Mouse (Mus musculus): Measurements from ENCODE around the gene Sarm1. TPM values are rescaled to one million over a fixed set of nuclear protein-coding genes. Genes with fewer than 3 reads are reported as not detected.
A peak's percentile ranks its signal among the peaks of the same experiment; 100 is the strongest.

Sarm1 gene
- polyA plus RNA-seq, 1 experiment from 2014 or later = 32.1 TPM

DNA sequence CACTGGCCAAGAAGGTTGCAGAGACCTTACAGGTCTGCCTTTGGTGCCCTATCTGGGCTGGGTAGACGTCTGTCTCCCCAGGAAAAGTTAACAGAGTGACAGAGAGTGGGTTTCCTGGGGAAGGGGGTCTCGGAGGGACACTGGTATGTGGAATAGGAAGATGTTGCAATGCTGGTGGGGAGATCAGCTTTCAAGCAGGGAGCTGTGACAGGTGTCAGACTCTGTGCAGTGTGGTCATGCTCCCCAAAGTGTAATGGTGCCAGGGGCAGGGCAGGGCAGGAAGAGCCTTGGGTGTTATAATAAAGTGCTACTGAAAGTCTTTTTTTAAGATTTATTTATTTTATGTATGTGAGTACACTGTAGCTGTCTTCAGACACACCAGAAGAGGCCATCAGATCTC, 47.2 kb downstream of the Sarm1 start:
- Histone ChIP-seq H3K4me2 (no peak overlapping the region), H3K9ac (no peak overlapping the region), H3K4me1 (no peaks in the 10 kb centered on the region), H3K9me3 (no peaks in the 10 kb centered on the region), H3K36me3 (replicated peaks) (no peaks in the 10 kb centered on the region), H3K4me3 (replicated peaks) (no peak overlapping the region), H3K27me3 (0 out of 2 replicates have a peak, but pooled peaks cover 11% of the 10 kb centered on the region), H3K27ac (no peak overlapping the region)
- 65% methylated on average over 2 of the region's 2 CpGs for WGBS
- ATAC-seq (ENCODE audit: low FRiP score) = no peak

DNA sequence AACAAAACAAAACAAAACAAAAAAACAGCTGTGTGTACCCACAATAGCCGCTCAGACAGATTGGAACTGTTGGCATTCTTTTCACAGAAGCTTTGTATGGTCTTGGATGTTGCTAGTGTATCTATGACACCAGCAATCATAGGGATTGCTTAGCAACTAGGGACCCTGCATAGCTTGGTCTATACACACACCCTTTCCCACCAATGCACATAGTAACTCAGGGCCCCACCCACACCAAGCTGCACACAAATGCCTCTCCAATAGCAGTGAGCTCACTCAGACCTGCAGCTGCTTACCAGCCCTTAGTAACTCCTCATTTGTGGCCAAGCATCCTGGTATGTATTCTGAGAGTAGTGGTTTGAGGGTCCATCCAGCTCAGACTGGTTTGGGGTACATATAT, 49.3 kb downstream of the Sarm1 start:
- Histone ChIP-seq H3K36me3 (replicated peaks) (no peaks in the 10 kb centered on the region), H3K27ac (no peak overlapping the region), H3K4me2 (no peak overlapping the region), H3K27me3 (0 out of 2 replicates have a peak, but pooled peaks cover 7% of the 10 kb centered on the region), H3K4me1 (no peaks in the 10 kb centered on the region), H3K9ac (no peak overlapping the region), H3K9me3 (no peaks in the 10 kb centered on the region), H3K4me3 (replicated peaks) (no peak overlapping the region)
- ATAC-seq (ENCODE audit: low FRiP score) = no peak
- WGBS = 77% methylated on average over 1 of the region's 1 CpGs

DNA sequence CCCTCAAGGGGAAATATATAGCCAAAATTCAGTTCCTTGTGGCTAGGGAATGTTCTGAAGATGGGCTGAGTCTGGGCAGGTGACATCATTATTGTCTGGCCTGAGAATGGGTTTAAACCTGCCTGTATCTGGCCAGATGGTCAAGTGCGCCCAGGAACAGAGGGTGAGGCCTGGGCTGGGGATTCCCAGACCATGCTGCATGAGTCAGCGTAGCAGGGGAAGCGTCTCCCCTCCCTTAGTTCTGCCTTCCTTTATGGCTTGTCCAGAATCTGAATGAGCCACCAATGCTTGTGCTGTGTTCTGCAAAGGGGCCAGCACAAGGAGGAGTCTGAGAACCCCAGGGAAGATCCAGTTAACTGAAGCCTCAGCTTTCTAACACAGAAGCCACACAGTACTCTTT, 50.4 kb downstream of the Sarm1 start:
- no peaks in the 10 kb centered on the region for H3K4me1 ChIP-seq
- no peak for ATAC-seq (ENCODE audit: low FRiP score)
- no peaks in the 10 kb centered on the region for H3K27me3 ChIP-seq
- no peaks in the 10 kb centered on the region for H3K9me3 ChIP-seq
- 83% methylated on average over 3 of the region's 3 CpGs for WGBS
- no peak overlapping the region for H3K4me3 ChIP-seq (replicated peaks)
- no peak overlapping the region for H3K9ac ChIP-seq
- H3K27ac ChIP-seq = no peak overlapping the region
- no peaks in the 10 kb centered on the region for H3K36me3 ChIP-seq (replicated peaks)
- H3K4me2 ChIP-seq = no peak overlapping the region

DNA sequence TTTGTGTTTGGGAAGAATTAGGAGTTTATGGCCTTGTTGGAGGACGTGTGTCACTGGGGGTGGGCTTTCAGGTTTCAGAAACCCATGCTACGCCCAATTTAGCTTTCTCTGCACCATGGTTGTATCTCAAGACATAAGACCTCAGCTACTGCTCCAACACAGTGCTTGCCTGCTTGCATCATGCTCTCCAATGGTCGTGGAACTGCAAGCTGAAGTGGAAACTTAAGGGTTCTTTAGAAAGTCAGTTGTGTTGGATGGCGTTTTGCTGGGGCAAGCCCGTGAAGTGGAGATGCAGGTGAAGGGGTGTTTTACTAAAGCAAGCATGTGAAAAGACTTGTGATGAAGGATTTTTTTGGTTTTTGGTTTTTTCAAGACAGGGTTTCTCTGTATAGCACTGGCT, 54.4 kb downstream of the Sarm1 start:
- ATAC-seq (ENCODE audit: low FRiP score) = no peak
- 87% methylated on average over 5 of the region's 5 CpGs for WGBS
- Histone ChIP-seq H3K4me2 (no peak overlapping the region), H3K4me3 (replicated peaks) (no peak overlapping the region), H3K27ac (no peak overlapping the region), H3K36me3 (replicated peaks) (no peaks in the 10 kb centered on the region), H3K4me1 (no peaks in the 10 kb centered on the region), H3K27me3 (no peaks in the 10 kb centered on the region), H3K9me3 (no peaks in the 10 kb centered on the region), H3K9ac (no peak overlapping the region)

DNA sequence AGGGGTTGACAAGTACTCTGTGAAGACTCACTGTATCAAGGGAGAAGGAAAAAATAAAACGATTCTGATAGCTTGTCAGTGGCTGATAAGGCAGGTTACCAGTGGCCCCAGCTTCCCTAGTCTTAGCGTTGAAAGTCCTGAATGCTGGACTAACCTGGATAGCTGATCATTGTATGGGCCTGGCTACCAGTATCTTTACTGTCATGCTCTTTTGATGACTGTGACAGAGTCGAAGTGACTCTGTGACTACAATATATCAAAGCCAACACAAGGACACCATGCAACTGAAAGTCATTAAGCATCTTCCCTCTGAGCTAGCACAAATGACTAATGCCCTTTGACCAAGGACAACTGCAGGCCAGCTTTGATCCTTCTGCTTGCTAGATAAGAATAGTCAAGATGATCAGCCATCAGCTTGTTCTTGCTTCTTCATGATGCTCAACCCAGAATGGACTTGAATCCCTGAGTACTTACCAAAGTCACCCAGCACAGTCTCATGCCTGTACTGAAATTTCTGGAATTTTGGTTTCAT, 59.1 kb downstream of the Sarm1 start:
- ATAC-seq (ENCODE audit: low FRiP score) = no peak
- 88% methylated on average over 3 of the region's 3 CpGs for WGBS

DNA sequence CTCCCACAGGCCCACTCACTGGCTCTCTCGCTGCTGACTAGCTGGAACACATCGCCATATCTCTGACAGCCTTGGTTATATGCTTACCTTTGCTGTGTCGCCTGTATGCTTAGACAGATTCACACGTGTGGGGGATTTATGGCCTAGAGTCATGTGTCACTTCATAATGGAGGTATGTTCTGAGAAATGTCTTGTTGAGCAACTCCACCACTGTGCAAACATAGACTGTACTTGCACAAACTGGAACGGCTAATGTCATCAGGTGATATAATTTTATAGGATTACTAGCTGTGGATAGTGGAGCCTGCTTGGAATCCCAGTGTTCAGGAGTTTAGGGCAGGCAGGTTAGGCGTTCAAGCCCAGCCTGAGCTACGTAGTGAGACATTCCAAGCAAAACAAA, 60.4 kb downstream of the Sarm1 start:
- no peaks in the 10 kb centered on the region for H3K36me3 ChIP-seq (replicated peaks)
- 94% methylated on average over 7 of the region's 7 CpGs for WGBS
- H3K27me3 ChIP-seq = 0 out of 2 replicates have a peak, but pooled peaks cover 2% of the 10 kb centered on the region
- no peak overlapping the region for H3K9ac ChIP-seq
- H3K4me2 ChIP-seq = no peak overlapping the region
- no peak overlapping the region for H3K27ac ChIP-seq
- no peaks in the 10 kb centered on the region for H3K9me3 ChIP-seq
- no peak overlapping the region for H3K4me3 ChIP-seq (replicated peaks)
- peaks cover 7% of the 10 kb centered on the region for H3K4me1 ChIP-seq
- ATAC-seq (ENCODE audit: low FRiP score) = no peak

More for the DNA sequence above, 59.1 kb downstream of the Sarm1 start:
- Histone ChIP-seq H3K36me3 (replicated peaks) (no peaks in the 10 kb centered on the region), H3K27ac (no peak overlapping the region), H3K4me2 (no peak overlapping the region), H3K27me3 (0 out of 2 replicates have a peak, but pooled peaks cover 2% of the 10 kb centered on the region), H3K4me3 (replicated peaks) (no peak overlapping the region), H3K9me3 (no peaks in the 10 kb centered on the region), H3K9ac (no peak overlapping the region), H3K4me1 (peaks cover 7% of the 10 kb centered on the region)

DNA sequence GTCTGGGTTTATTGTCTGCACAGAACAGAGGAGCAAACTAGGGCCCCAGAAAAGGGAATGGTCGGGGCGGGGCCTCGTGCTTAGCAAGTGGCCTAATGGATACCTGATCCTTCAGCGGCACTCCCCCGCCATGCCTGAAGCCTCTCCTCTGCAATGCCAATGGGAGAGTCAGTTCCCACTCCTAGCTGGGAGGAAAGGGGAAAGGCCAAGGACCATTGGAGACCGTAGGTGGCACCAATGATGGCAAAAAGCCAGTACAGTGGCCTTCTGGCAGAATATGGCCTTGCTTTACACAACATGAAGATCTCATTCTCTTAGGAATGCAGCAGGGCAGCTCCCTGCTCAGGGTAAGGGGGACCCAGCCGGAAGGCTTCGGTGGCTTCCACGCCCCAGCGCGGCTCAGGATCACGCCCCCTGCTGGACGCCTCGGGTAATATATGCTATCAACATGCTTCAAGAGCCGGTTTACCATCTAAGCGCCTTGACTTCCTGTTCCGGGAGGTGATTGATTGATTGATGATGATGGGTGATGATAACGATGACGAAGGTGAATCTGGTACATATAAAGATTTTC, 61.7 kb downstream of the Sarm1 start:
- 5% methylated on average over 19 of the region's 19 CpGs for WGBS
- H3K9me3 ChIP-seq = no peaks in the 10 kb centered on the region
- no peak overlapping the region for H3K27ac ChIP-seq
- no peak for ATAC-seq (ENCODE audit: low FRiP score)
- H3K4me2 ChIP-seq = 0 out of 2 replicates have a peak overlapping the region, but pooled peaks have one; percentile 17
- no peak overlapping the region for H3K9ac ChIP-seq
- H3K4me1 ChIP-seq = peaks cover 7% of the 10 kb centered on the region
- 0 out of 2 replicates have a peak overlapping the region, but pooled peaks have one; percentile 5 for H3K4me3 ChIP-seq (replicated peaks)
- H3K27me3 ChIP-seq = 0 out of 2 replicates have a peak, but pooled peaks cover 2% of the 10 kb centered on the region
- no peaks in the 10 kb centered on the region for H3K36me3 ChIP-seq (replicated peaks)

DNA sequence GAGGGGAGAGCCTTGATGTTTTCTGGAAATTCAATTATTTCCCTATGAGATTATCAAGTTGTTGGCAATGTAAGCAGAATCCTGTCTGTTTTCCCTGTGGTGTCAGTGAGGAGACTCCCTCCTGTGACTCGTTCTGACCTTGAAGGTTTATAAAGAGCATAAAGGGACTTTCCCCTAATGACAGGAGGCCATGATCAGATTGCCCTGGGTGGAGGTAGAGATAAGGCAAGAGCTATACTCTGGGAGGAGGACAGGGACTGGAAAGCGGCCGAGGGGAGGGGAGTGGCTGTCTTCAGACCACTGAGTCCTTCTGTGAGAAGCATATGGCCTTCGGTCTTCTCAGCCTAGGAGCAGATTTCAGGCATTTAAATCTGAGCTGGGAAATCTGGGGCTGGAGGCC, 63.5 kb downstream of the Sarm1 start:
- Histone ChIP-seq H3K4me1 (peaks cover 7% of the 10 kb centered on the region), H3K27me3 (0 out of 2 replicates have a peak, but pooled peaks cover 2% of the 10 kb centered on the region), H3K4me3 (replicated peaks) (no peak overlapping the region), H3K27ac (no peak overlapping the region), H3K4me2 (no peak overlapping the region), H3K9me3 (no peaks in the 10 kb centered on the region), H3K9ac (no peak overlapping the region), H3K36me3 (replicated peaks) (no peaks in the 10 kb centered on the region)
- ATAC-seq (ENCODE audit: low FRiP score) = no peak
- 78% methylated on average over 4 of the region's 4 CpGs for WGBS

DNA sequence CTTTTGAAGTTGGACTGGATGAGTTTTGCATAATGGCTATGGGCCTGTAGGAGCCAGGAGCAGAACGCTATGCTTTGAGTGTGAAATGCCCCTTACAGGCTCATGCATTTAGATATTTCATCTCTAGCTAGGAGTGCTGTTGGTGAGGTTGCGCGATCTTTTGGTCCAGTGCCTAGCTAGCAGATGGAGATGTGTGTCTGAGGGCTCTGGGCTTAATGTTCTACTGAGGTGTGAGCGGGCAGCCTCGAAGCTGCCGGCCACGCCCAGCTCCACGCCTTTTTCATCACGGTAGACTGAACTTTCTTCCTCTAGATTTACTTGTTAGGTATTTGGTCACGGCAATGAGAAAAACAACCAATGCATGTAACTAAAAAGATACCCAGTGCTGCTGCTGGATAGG, 66.4 kb downstream of the Sarm1 start:
- H3K27ac ChIP-seq = no peak overlapping the region
- no peaks in the 10 kb centered on the region for H3K9me3 ChIP-seq
- 94% methylated on average over 10 of the region's 10 CpGs for WGBS
- no peak overlapping the region for H3K4me3 ChIP-seq (replicated peaks)
- ATAC-seq (ENCODE audit: low FRiP score) = no peak
- no peak overlapping the region for H3K9ac ChIP-seq
- peaks cover 5% of the 10 kb centered on the region for H3K4me1 ChIP-seq
- H3K4me2 ChIP-seq = no peak overlapping the region
- no peaks in the 10 kb centered on the region for H3K36me3 ChIP-seq (replicated peaks)
- H3K27me3 ChIP-seq = no peaks in the 10 kb centered on the region

DNA sequence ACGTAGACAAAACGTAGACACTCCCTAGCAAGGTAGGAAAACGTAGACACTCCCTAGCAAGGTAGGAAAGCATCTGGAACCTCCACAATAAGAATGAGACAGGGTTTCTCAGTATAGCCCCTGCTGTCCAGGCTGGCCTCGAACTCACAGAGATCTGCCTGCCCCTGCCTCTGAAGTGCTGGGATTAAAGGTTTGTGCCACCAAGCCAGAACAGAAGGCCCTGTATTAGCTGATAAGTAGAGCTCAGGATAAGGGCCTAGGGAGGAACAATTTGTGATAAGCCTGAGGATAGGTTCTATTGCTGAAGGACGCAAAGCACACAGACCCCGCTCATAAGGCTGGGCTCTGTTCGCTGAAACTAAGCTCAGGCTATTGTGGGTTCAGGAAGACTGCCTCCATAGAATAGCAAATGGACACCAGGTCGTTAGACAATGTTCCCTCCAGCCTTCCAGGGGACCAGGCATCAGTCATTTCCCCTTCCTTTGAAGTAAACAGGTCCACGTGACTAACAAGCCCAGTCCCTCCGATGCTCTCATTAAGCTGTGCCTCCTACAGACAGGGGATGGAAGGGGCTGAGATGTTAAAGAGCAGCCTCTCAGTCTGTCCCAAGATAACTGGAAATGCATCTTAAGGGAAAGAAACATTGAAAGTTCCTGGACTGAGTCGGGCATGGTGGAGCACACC, 67.2 kb downstream of the Sarm1 start:
- Histone ChIP-seq H3K4me2 (no peak overlapping the region), H3K4me3 (replicated peaks) (no peak overlapping the region), H3K27me3 (no peaks in the 10 kb centered on the region), H3K9ac (no peak overlapping the region), H3K4me1 (no peaks in the 10 kb centered on the region), H3K9me3 (no peaks in the 10 kb centered on the region), H3K36me3 (replicated peaks) (no peaks in the 10 kb centered on the region), H3K27ac (no peak overlapping the region)
- 55% methylated on average over 11 of the region's 11 CpGs for WGBS
- no peak for ATAC-seq (ENCODE audit: low FRiP score)

DNA sequence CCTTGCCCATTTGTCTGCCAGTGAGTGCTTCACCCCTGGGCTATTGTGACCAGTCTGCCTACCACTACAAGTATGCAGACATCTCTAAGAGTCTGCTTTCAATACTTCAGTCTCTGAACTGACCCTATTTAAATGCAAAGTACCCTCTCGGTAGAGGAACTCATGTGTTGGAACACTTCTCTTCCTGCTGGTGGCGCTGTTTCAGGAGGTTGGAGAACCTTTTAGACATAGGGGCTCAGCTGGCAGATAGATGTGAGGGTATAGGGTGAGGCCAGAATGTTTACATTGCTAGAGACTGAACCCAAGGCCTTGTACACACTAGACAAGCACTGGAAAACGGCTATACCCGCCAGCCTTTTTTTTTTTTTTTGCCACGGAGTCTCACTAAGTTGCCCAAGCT, 69.2 kb downstream of the Sarm1 start:
- H3K27ac ChIP-seq = no peak overlapping the region
- H3K27me3 ChIP-seq = no peaks in the 10 kb centered on the region
- WGBS = 67% methylated on average over 5 of the region's 5 CpGs
- ATAC-seq (ENCODE audit: low FRiP score) = no peak
- H3K4me3 ChIP-seq (replicated peaks) = no peak overlapping the region
- H3K4me2 ChIP-seq = no peak overlapping the region
- H3K36me3 ChIP-seq (replicated peaks) = no peaks in the 10 kb centered on the region
- H3K9me3 ChIP-seq = no peaks in the 10 kb centered on the region
- no peak overlapping the region for H3K9ac ChIP-seq
- no peaks in the 10 kb centered on the region for H3K4me1 ChIP-seq

DNA sequence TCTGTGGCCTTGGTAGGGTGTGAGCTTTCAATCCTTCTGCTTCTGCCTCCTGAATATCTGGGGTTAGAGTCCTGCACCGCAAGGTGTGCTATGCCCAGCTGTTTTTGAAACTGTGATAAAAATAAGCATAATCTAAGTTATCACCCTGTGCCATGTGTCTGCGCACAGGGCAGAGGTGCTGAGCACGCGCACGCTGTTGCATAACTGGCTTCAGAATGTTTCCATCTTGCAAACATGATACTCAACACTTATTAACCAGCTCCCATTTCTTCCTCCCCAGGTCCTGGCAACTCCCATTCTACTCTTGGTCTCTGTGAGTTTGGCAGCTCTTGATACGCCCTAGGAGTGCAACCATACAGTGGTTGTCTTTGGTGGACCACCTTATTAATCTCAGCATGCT, 69.9 kb downstream of the Sarm1 start:
- no peak overlapping the region for H3K4me3 ChIP-seq (replicated peaks)
- no peak for ATAC-seq (ENCODE audit: low FRiP score)
- 94% methylated on average over 6 of the region's 6 CpGs for WGBS
- H3K4me1 ChIP-seq = no peaks in the 10 kb centered on the region
- no peak overlapping the region for H3K27ac ChIP-seq
- H3K4me2 ChIP-seq = no peak overlapping the region
- no peaks in the 10 kb centered on the region for H3K9me3 ChIP-seq
- no peak overlapping the region for H3K9ac ChIP-seq
- H3K27me3 ChIP-seq = no peaks in the 10 kb centered on the region
- no peaks in the 10 kb centered on the region for H3K36me3 ChIP-seq (replicated peaks)

DNA sequence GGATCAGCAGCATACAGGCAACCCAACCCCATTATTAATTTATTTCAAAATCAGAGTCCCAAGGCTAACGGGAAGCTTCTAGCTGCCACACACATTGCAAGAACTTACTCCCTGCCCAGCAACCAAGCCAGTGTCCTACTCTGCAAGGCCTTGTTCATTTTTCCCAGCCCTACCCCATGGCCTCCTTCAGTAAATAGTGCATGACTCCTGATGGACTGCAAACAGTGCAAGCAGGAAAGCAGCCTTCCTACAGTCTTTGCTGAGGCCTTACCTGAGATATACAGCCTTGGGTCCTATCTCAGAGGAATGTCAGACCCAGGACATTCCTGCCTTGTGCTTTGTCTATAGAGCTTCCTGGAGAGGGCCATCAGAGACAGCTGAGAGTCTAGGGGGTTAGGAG, 72.0 kb downstream of the Sarm1 start:
- H3K4me3 ChIP-seq (replicated peaks) = no peak overlapping the region
- ATAC-seq (ENCODE audit: low FRiP score) = no peak
- H3K4me2 ChIP-seq = no peak overlapping the region
- 93% methylated on average over 1 of the region's 1 CpGs for WGBS
- H3K9ac ChIP-seq = no peak overlapping the region
- H3K4me1 ChIP-seq = no peaks in the 10 kb centered on the region
- no peak overlapping the region for H3K27ac ChIP-seq
- peaks cover 2% of the 10 kb centered on the region; the same call in 1 of the 2 replicates for H3K27me3 ChIP-seq
- H3K9me3 ChIP-seq = no peaks in the 10 kb centered on the region
- H3K36me3 ChIP-seq (replicated peaks) = no peaks in the 10 kb centered on the region
